Mouse (Mus musculus) MEL (cell line): ENCODE data around the gene Ehd2.

Experiments used
- CTCF ChIP-seq, 3 experiments: IDR thresholded peaks in 2 of 3; conservative IDR thresholded peaks in 1 of 3; 2 replicates each; pipeline ENCODE4 v1.5.1; 2011 to 2012; ENCODE audit warnings: low read length in 3 of 3, low read depth in 2 of 3, mild to moderate bottlenecking in 2 of 3, improper control_type of control experiment in 1 of 3, inconsistent platforms in 1 of 3, mixed read lengths in 1 of 3, moderate library complexity in 1 of 3; ENCODE audit not compliant: control insufficient read depth in 1 of 3, insufficient read depth in 1 of 3, poor library complexity in 1 of 3, severe bottlenecking in 1 of 3
- GATA1 ChIP-seq: IDR thresholded peaks from 2 replicates; pipeline ENCODE4 v1.6.1; 2011; ENCODE audit warnings: low read depth, low read length, improper control_type of control experiment
- POLR2AphosphoS2 ChIP-seq: IDR thresholded peaks from 2 replicates; pipeline ENCODE4 v1.6.1; 2011; ENCODE audit warnings: low read length, improper control_type of control experiment
- USF1 ChIP-seq: IDR thresholded peaks from 2 replicates; pipeline ENCODE4 v1.6.1; 2014; ENCODE audit warnings: low read depth, mild to moderate bottlenecking, inconsistent platforms, low read length, improper control_type of control experiment, moderate library complexity

DNA sequence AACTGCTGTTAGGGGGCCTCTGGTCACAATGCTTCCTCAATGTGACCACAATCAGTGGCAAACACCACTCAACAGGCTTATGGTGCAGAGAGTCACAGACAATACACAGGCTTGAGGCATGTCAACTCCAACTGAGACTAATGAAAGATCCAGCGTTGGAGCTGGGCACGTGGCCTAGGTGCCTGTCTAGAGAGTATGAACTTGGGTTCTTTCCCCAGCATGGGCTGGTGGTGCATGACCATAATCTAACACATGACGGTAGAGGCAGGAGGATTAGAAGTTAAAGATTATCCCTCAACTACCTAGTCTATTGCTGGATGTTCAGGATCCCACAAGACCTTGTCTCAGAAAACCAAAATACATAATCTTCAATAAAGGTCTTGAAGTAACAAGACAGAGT, 24.4 kb upstream of the Ehd2 start:
- TF ChIP-seq USF1: no peak
- no peak for TF ChIP-seq CTCF (IDR thresholded peaks at IDR 0.05 in 2 of 3, conservative IDR thresholded peaks at IDR 0.05 in 1 of 3; ENCODE audit: control insufficient read depth in 1 of 3, insufficient read depth in 1 of 3, low read depth in 2 of 3, low read length in 3 of 3, poor library complexity in 1 of 3, severe bottlenecking in 1 of 3)
- TF ChIP-seq GATA1: no peak
- no peak for TF ChIP-seq POLR2AphosphoS2
